Mouse (Mus musculus): ENCODE data around the gene Zfp667.

DNA sequence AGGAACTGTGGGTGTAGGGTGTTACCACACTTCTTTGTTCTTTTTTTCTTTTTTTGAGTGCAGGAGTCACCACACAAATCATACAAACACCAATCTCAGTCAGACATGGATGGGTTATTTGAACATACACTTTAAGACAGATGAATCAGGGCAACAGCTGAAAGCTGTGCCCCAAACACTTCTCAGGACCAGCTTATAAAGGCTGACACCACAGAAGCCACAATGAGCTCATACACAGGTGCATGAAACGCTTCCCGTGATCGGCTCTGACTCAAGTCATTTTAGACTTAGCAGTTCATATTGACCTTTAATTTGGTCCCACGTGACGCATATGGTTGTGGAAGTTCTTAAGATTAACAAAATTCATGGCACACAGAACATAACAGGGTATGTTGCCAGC is 53.5 kb downstream of the Zfp667 start:
- TF ChIP-seq POLR2A (IDR thresholded peaks at IDR 0.05; ENCODE audit: borderline replicate concordance, insufficient read depth, low read length) (no peak), CTCF (IDR thresholded peaks at IDR 0.05; ENCODE audit: borderline replicate concordance, insufficient read depth, low read depth, low read length) (no peak)

Data from cerebellum, adult 2 months (tissue).